Mouse (Mus musculus) midbrain, embryonic 11.5 days (tissue): Measurements from ENCODE around the gene Cept1. TPM values are rescaled to one million over a fixed set of nuclear protein-coding genes. Genes with fewer than 3 reads are reported as not detected.

Experiments used
- ATAC-seq: fragments of 200-750 bp; cut with Nextera tagmentation; 2 replicates; pipeline ENCODE4 v1.8.0; 2017; ENCODE audit warnings: moderate TSS enrichment, moderate library complexity; ENCODE audit not compliant: low FRiP score
- DNase-seq: peaks from one replicate; pipeline ENCODE4 v3.0.0; 2015; ENCODE audit warnings: low spot score; ENCODE audit errors: missing footprints
- H3K27ac ChIP-seq: fragments of 300-500 bp; sonication (generic); 2 replicates; pipeline ENCODE4 v1.5.1; 2014; ENCODE audit warnings: low read depth, low read length
- H3K27me3 ChIP-seq: fragments of 300-500 bp; sonication (generic); 2 replicates; pipeline ENCODE4 v1.6.1; 2014; ENCODE audit warnings: mild to moderate bottlenecking, low read length, moderate library complexity, mixed read lengths; ENCODE audit not compliant: control insufficient read depth, insufficient read depth
- H3K36me3 ChIP-seq: fragments of 300-500 bp; sonication (generic); 2 replicates; pipeline ENCODE4 v1.6.1; 2014; ENCODE audit warnings: mild to moderate bottlenecking, low read length, moderate library complexity, mixed read lengths; ENCODE audit not compliant: control insufficient read depth, insufficient read depth
- H3K4me1 ChIP-seq: fragments of 300-500 bp; sonication (generic); 2 replicates; pipeline ENCODE4 v1.6.1; 2014; ENCODE audit warnings: low read length; ENCODE audit not compliant: control insufficient read depth, insufficient read depth
- H3K4me2 ChIP-seq: fragments of 300-500 bp; sonication (generic); 2 replicates; pipeline ENCODE4 v1.6.1; 2014; ENCODE audit warnings: mild to moderate bottlenecking, moderate library complexity
- H3K4me3 ChIP-seq: fragments of 300-500 bp; sonication (generic); 2 replicates; pipeline ENCODE4 v1.5.1; 2014; ENCODE audit warnings: low read depth, low read length
- H3K9ac ChIP-seq: fragments of 300-500 bp; sonication (generic); 2 replicates; pipeline ENCODE4 v1.6.1; 2014; ENCODE audit warnings: low read length
- H3K9me3 ChIP-seq: fragments of 300-500 bp; sonication (generic); 2 replicates; pipeline ENCODE4 v1.6.1; 2016; ENCODE audit warnings: low read length; ENCODE audit not compliant: control insufficient read depth
- WGBS: fragments of 180-500 bp; shearing (Covaris S2); extraction: QIAGEN DNeasy Blood & Tissue Kit; methylation state at CpG from one replicate; pipeline ENCODE4 v1.1.7; 2014; 5-methylcytosine and 5-hydroxymethylcytosine counted together
- polyA plus RNA-seq: library from polyadenylated mRNA; unstranded; fragments of >200 nt; fragmentation: Nextera tagmentation; extraction: Ambion mirVana; gene quantifications from 2 replicates; pipeline ENCODE4 v1.2.1, GENCODE M21; 2014

Gene Cept1
- polyA plus RNA-seq, 1 experiment from 2014 or later = 44.9 TPM

- Histone ChIP-seq H3K36me3 (no peaks in the 10 kb centered on the region), H3K27ac (no peak overlapping the region), H3K4me2 (no peak overlapping the region), H3K9ac (no peak overlapping the region), H3K4me1 (no peaks in the 10 kb centered on the region), H3K27me3 (no peaks in the 10 kb centered on the region), H3K9me3 (no peaks in the 10 kb centered on the region), H3K4me3 (no peak overlapping the region)
- ATAC-seq (no peak), DNase-seq (no peak)
- WGBS = 70% methylated on average over 3 of the region's 3 CpGs
Observed at GRCm38 (mm10) chr3:106462493-106462892, 85.1 kb downstream of the Cept1 start.

GRCm38 (mm10) chr3:106462059-106462470 is 85.5 kb downstream of the Cept1 start:
- ATAC-seq (no peak), DNase-seq (no peak)
- Histone ChIP-seq H3K4me1 (no peaks in the 10 kb centered on the region), H3K36me3 (no peaks in the 10 kb centered on the region), H3K27ac (no peak overlapping the region), H3K27me3 (no peaks in the 10 kb centered on the region), H3K9ac (no peak overlapping the region), H3K9me3 (no peaks in the 10 kb centered on the region), H3K4me2 (no peak overlapping the region), H3K4me3 (no peak overlapping the region)
- WGBS = 93% methylated on average over 2 of the region's 2 CpGs

- DNase-seq (no peak), ATAC-seq (no peak)
- no peaks in the 10 kb centered on the region for H3K36me3 ChIP-seq
- no peak overlapping the region for H3K9ac ChIP-seq
- no peaks in the 10 kb centered on the region for H3K27me3 ChIP-seq
- no peaks in the 10 kb centered on the region for H3K4me1 ChIP-seq
- no peak overlapping the region for H3K4me3 ChIP-seq
- H3K9me3 ChIP-seq = no peaks in the 10 kb centered on the region
- H3K4me2 ChIP-seq = no peak overlapping the region
- H3K27ac ChIP-seq = no peak overlapping the region
- 80% methylated on average over 2 of the region's 2 CpGs for WGBS
Observed at GRCm38 (mm10) chr3:106457298-106457869, 90.2 kb downstream of the Cept1 start.

GRCm38 (mm10) chr3:106452616-106453015 is 95.0 kb downstream of the Cept1 start:
- no peak for ATAC-seq

More at GRCm38 (mm10) chr3:106452616-106453015, 95.0 kb downstream of the Cept1 start:
- H3K4me2 ChIP-seq = no peak overlapping the region
- H3K4me3 ChIP-seq = no peak overlapping the region
- H3K27me3 ChIP-seq = no peaks in the 10 kb centered on the region
- H3K27ac ChIP-seq = no peak overlapping the region
- WGBS = 77% methylated on average over 4 of the region's 4 CpGs
- no peaks in the 10 kb centered on the region for H3K4me1 ChIP-seq
- DNase-seq = no peak
- no peak overlapping the region for H3K9ac ChIP-seq
- H3K9me3 ChIP-seq = no peaks in the 10 kb centered on the region
- H3K36me3 ChIP-seq = no peaks in the 10 kb centered on the region

Other genes with a start within 250 kb of the Cept1 start
- gene Chil6, start 141.6 kb downstream of the Cept1 start, polyA plus RNA-seq = not detected in 2 replicates
- 0.72 and 0.80 TPM in 2 replicates for gene Dennd2d, start 65.4 kb downstream of the Cept1 start, polyA plus RNA-seq
- 52.2 and 55.0 TPM in 2 replicates for gene Dram2, start within 50 bp of the Cept1 start, polyA plus RNA-seq
- gene Lrif1, start 137.2 kb upstream of the Cept1 start, polyA plus RNA-seq = 21.8 and 23.1 TPM in 2 replicates
- gene Cd53, start 242.3 kb upstream of the Cept1 start, polyA plus RNA-seq = 4.2 TPM in 2 replicates